Mouse (Mus musculus) lung, postnatal 25 days (tissue): ENCODE measurements around the gene Plbd1.

Experiments
- DNase-seq: peaks from one replicate; pipeline ENCODE4 v3.0.0; 2022; ENCODE audit warnings: low spot score

The Plbd1 gene

GRCm38 (mm10) chr6:136650664-136651063, 11.1 kb downstream of the Plbd1 start:
- no peak for DNase-seq

GRCm38 (mm10) chr6:136647455-136647861, 14.3 kb downstream of the Plbd1 start:
- DNase-seq = no peak

- no peak for DNase-seq
Measured at GRCm38 (mm10) chr6:136646207-136646606, 15.5 kb downstream of the Plbd1 start.

GRCm38 (mm10) chr6:136645754-136646153, 16.0 kb downstream of the Plbd1 start:
- DNase-seq = peak; percentile 50

- DNase-seq = no peak
Measured at GRCm38 (mm10) chr6:136644171-136644570, 17.6 kb downstream of the Plbd1 start.

- no peak for DNase-seq
Measured at GRCm38 (mm10) chr6:136634982-136635381, 26.7 kb downstream of the Plbd1 start.

GRCm38 (mm10) chr6:136633719-136634118, 28.0 kb downstream of the Plbd1 start:
- DNase-seq = no peak

GRCm38 (mm10) chr6:136633154-136633553, 28.6 kb downstream of the Plbd1 start:
- no peak for DNase-seq

GRCm38 (mm10) chr6:136631945-136632534, 29.7 kb downstream of the Plbd1 start:
- no peak for DNase-seq

- no peak for DNase-seq
Measured at GRCm38 (mm10) chr6:136631519-136631918, 30.2 kb downstream of the Plbd1 start.

GRCm38 (mm10) chr6:136629639-136630038, 32.1 kb downstream of the Plbd1 start:
- no peak for DNase-seq

- no peak for DNase-seq
Measured at GRCm38 (mm10) chr6:136625421-136625820, 36.3 kb downstream of the Plbd1 start.

GRCm38 (mm10) chr6:136620361-136621139, 41.2 kb downstream of the Plbd1 start:
- DNase-seq = peak; percentile 84

GRCm38 (mm10) chr6:136614156-136614555, 47.6 kb downstream of the Plbd1 start:
- DNase-seq = no peak

- no peak for DNase-seq
Measured at GRCm38 (mm10) chr6:136612312-136612711, 49.4 kb downstream of the Plbd1 start.

GRCm38 (mm10) chr6:136611351-136612215, 50.1 kb downstream of the Plbd1 start:
- DNase-seq = no peak

GRCm38 (mm10) chr6:136602601-136603000, 59.1 kb downstream of the Plbd1 start:
- DNase-seq = no peak

GRCm38 (mm10) chr6:136594541-136594940, 67.2 kb downstream of the Plbd1 start:
- DNase-seq = no peak

- no peak for DNase-seq
Measured at GRCm38 (mm10) chr6:136590739-136591138, 71.0 kb downstream of the Plbd1 start.

- DNase-seq = no peak
Measured at GRCm38 (mm10) chr6:136566002-136566401, 95.7 kb downstream of the Plbd1 start.
